Mouse (Mus musculus) cerebellum, adult 2 months (tissue): ENCODE data around the gene Homer1. TPM values are rescaled to one million over a fixed set of nuclear protein-coding genes. Genes with fewer than 3 reads are reported as not detected.

ENCODE experiments used
- DNase-seq, 2 experiments: peaks; one replicate each; pipeline ENCODE4 v3.0.0; 2021
- H3K27ac ChIP-seq: fragments of 200-500 bp; 2 replicates; pipeline ENCODE4 v1.5.1; 2012; ENCODE audit warnings: low read length, control low read depth, inconsistent platforms; ENCODE audit not compliant: insufficient read depth
- H3K27me3 ChIP-seq: fragments of 200-500 bp; 2 replicates; pipeline ENCODE4 v1.6.1; 2012; ENCODE audit warnings: inconsistent platforms, mild to moderate bottlenecking, low read length, moderate library complexity; ENCODE audit not compliant: control insufficient read depth, insufficient read depth
- H3K4me1 ChIP-seq: fragments of 200-500 bp; 2 replicates; pipeline ENCODE4 v1.6.1; 2011; ENCODE audit warnings: low read length; ENCODE audit not compliant: control insufficient read depth, insufficient read depth
- H3K4me3 ChIP-seq: fragments of 200-500 bp; replicated peaks from 2 replicates; pipeline ENCODE3; 2011; ENCODE audit warnings: mild to moderate bottlenecking, low read depth, low read length, control low read depth; ENCODE audit not compliant: insufficient read depth
- CTCF ChIP-seq: fragments of 200-500 bp; IDR thresholded peaks from 2 replicates; pipeline ENCODE4 v1.5.1; 2011; ENCODE audit warnings: low read depth, mild to moderate bottlenecking, control low read depth, low read length, moderate library complexity, borderline replicate concordance; ENCODE audit not compliant: insufficient read depth
- POLR2A ChIP-seq: fragments of 200-500 bp; IDR thresholded peaks from 2 replicates; pipeline ENCODE4 v1.6.1; 2011; ENCODE audit warnings: low read length, control low read depth, borderline replicate concordance; ENCODE audit not compliant: insufficient read depth
- WGBS: fragments of 180-500 bp; shearing (Covaris S2); methylation state at CpG from one replicate; pipeline ENCODE4 v1.1.7; 2018; 5-methylcytosine and 5-hydroxymethylcytosine counted together
- polyA plus RNA-seq: library from polyadenylated mRNA; depleted of rRNA; stranded (reverse); fragments of >200 nt; gene quantifications from 2 replicates; pipeline ENCODE4 v1.2.3, GENCODE M21; 2012

The Homer1 gene
- polyA plus RNA-seq, 1 experiment, result 15.7 TPM

DNA sequence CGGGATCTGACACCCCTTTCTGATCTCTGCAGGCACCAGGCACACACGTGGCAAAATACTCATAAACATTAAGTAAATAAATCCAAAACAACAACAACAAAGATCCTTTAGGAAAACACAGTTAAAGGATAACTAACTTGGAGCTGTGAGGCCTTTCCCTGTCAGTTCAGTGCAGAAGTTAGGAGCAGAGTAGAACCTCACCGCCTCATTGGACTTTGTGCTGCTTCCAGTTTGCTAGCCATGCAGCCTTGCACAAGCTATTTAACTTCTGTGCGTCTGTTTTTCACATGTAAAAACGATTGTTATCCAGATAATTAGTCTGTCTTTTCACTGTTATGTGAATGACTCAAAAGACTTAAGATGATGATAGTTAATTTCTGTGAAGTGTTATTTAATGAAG is 43.2 kb downstream of the Homer1 start:
- TF ChIP-seq CTCF (no peak), POLR2A (no peak)
- H3K27ac ChIP-seq, result no peak overlapping the region
- 85% methylated on average over 5 of the region's 5 CpGs for WGBS

GRCm38 (mm10) chr13:93344395-93344794 is 45.0 kb downstream of the Homer1 start:
- no peaks in the 10 kb centered on the region for H3K27me3 ChIP-seq
- no peak overlapping the region for H3K27ac ChIP-seq
- DNase-seq, result no peak
- TF ChIP-seq POLR2A, result no peak
- no peak for TF ChIP-seq CTCF
- H3K4me1 ChIP-seq, result no peaks in the 10 kb centered on the region
- H3K4me3 ChIP-seq, result no peak overlapping the region
- WGBS, result 82% methylated on average over 1 of the region's 1 CpGs

More for the DNA sequence above, 43.2 kb downstream of the Homer1 start:
- H3K4me3 ChIP-seq, result no peak overlapping the region
- H3K27me3 ChIP-seq, result no peaks in the 10 kb centered on the region
- H3K4me1 ChIP-seq, result no peaks in the 10 kb centered on the region
- no peak for DNase-seq

DNA sequence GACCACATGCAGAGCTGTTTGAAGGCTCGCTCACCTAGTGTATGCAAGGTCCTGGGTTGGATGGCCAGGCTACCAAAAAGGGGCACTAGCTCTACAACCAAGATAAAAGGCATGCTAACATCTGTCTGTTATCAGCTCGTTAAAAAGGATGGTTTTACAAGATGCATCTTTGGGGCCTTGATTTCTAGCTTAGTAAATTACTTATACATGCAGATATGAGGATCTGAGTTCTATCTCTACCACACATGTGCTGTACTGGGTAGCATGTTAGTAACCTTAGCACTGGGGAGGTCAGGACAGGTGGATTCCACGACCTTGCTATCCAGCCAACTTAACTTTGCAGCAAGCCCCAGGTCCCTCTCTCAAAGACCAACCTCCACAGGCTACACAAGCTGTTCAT is 46.4 kb downstream of the Homer1 start:
- H3K4me1 ChIP-seq, result no peaks in the 10 kb centered on the region
- H3K27ac ChIP-seq, result no peak overlapping the region
- TF ChIP-seq POLR2A (no peak), CTCF (no peak)
- H3K27me3 ChIP-seq, result no peaks in the 10 kb centered on the region
- 88% methylated on average over 3 of the region's 3 CpGs for WGBS
- no peak overlapping the region for H3K4me3 ChIP-seq
- no peak for DNase-seq

DNA sequence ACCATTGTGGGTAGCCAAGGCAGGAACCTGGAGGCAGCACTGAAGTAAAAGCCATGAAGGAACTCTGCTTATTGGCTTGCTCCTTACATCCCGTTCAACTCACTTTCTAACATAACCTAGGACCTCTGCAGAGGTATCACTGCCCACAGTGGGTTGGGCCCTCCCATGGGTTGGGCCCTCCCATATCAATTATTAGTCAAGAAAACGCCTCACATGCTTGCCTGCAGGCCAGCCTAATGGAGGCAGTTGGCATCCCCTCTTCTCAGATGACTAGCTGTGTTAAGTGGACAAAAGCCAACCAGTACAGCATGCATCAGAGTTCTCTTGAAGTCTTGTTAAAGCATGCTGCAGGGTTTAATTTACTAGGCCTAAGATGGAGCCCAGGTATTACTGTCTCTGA is 52.6 kb downstream of the Homer1 start:
- Histone ChIP-seq H3K4me3 (no peak overlapping the region), H3K4me1 (no peaks in the 10 kb centered on the region), H3K27ac (no peak overlapping the region), H3K27me3 (no peaks in the 10 kb centered on the region)
- DNase-seq, result no peak
- TF ChIP-seq POLR2A, result no peak
- no peak for TF ChIP-seq CTCF
- 52% methylated on average over 2 of the region's 2 CpGs for WGBS

DNA sequence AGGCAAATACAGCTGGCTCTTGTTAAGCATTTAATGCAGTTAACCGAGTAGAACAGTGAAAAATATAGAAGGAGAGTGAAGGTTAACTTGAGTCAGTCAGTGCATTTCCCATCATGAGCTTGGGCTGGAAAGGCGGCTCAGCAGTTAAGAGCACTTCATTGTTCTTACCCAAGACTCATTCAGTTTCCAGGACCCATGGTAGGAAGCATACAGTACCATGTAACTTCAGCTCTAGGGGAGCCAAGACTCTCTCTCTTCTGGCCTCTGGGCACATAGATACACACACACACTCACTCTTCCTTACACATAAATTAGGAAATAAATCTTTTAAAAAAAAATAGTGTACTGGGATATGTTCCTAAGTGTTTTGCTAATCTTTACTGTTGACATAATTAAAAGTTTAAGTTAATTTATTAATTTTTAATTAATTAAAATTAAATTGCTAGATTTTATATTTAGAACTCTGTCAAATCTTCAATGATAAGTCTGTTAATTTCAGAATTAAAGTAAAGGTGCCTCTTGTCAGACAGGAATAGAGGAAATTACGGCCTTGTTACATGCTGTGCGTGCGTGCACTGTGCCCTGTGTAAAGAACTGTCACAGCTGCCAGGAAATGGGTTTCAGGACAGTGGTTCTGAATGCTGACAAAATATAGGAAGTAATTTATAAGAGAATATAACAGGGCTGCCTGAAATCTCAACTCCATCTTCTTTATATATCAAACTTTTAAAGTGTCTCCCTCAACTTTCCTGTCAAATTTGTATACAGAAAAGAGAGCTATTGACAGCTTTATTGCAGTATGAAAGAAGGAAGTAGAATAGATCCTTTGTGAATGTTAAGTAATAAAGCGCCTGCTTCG is 55.2 kb downstream of the Homer1 start:
- no peak for DNase-seq
- Histone ChIP-seq H3K4me3 (no peak overlapping the region), H3K27me3 (no peaks in the 10 kb centered on the region), H3K27ac (no peak overlapping the region), H3K4me1 (no peaks in the 10 kb centered on the region)
- WGBS, result 86% methylated on average over 7 of the region's 7 CpGs
- TF ChIP-seq CTCF (no peak), POLR2A (no peak)

GRCm38 (mm10) chr13:93355279-93355587 is 55.8 kb downstream of the Homer1 start:
- 91% methylated on average over 6 of the region's 6 CpGs for WGBS
- no peak overlapping the region for H3K27ac ChIP-seq
- no peaks in the 10 kb centered on the region for H3K27me3 ChIP-seq
- DNase-seq, result no peak
- no peaks in the 10 kb centered on the region for H3K4me1 ChIP-seq
- TF ChIP-seq CTCF (no peak), POLR2A (no peak)
- no peak overlapping the region for H3K4me3 ChIP-seq

GRCm38 (mm10) chr13:93358522-93358921 is 59.1 kb downstream of the Homer1 start:
- H3K4me1 ChIP-seq, result no peaks in the 10 kb centered on the region
- no peak for TF ChIP-seq CTCF
- TF ChIP-seq POLR2A, result no peak
- 100% methylated on average over 1 of the region's 1 CpGs for WGBS
- DNase-seq, result no peak
- no peak overlapping the region for H3K27ac ChIP-seq
- no peak overlapping the region for H3K4me3 ChIP-seq
- no peaks in the 10 kb centered on the region for H3K27me3 ChIP-seq

DNA sequence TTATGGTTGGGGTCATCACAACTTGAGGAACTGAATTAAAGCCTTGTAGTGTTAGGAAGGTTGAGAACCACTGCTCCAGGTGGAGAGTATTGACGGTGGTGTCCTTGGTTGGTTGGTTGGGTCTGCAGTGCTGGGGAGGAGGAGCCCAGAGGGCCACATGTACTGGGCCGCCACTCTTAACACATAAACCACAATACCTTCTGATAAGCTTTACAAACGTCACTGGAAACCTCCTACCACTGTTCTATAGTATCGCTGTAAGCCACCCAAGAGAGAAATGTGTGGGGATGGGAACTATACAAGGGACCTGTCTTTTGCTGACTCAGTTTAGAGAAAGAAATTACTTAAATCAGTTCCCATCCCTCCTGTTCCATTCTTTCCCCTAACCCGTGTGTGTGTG is 68.1 kb downstream of the Homer1 start:
- Histone ChIP-seq H3K4me3 (no peak overlapping the region), H3K4me1 (no peaks in the 10 kb centered on the region), H3K27ac (no peak overlapping the region), H3K27me3 (no peaks in the 10 kb centered on the region)
- no peak for DNase-seq
- 91% methylated on average over 5 of the region's 5 CpGs for WGBS
- no peak for TF ChIP-seq POLR2A
- TF ChIP-seq CTCF, result no peak
